Mouse (Mus musculus): Measurements from ENCODE around the gene Efhd2. TPM values are rescaled to one million over a fixed set of nuclear protein-coding genes. Genes with fewer than 3 reads are reported as not detected.

The Efhd2 gene
- total and polyA plus RNA-seq, 2 experiments from 2014 or later, result 49.2 to 62.5 TPM

GRCm38 (mm10) chr4:141871909-141872308, 2.8 kb downstream of the Efhd2 start:
- ATAC-seq, result peak; percentile 63; the same call in 1 of the 2 replicates
- peak overlapping the region; percentile 14 for H3K4me3 ChIP-seq (ENCODE audit: low read length)
- no peaks in the 10 kb centered on the region for H3K36me3 ChIP-seq (ENCODE audit: insufficient read depth, low read length)
- peak overlapping the region; percentile 84 for H3K4me2 ChIP-seq (ENCODE audit: low read depth, low read length)
- TF ChIP-seq CTCF (IDR thresholded peaks at IDR 0.05; ENCODE audit: low read depth), result no peak
- H3K9me3 ChIP-seq (ENCODE audit: low read length), result no peaks in the 10 kb centered on the region
- H3K9ac ChIP-seq (replicated peaks; ENCODE audit: low read length), result no peak overlapping the region
- DNase-seq (ENCODE audit: low spot score), result peak; percentile 81
- H3K27me3 ChIP-seq (ENCODE audit: insufficient read depth, low read length), result no peaks in the 10 kb centered on the region
- whole genome bisulfite sequencing, result 31% methylated on average over 9 of the region's 9 CpGs
- H3K27ac ChIP-seq, result peak overlapping the region; percentile 65
- H3K4me1 ChIP-seq (ENCODE audit: insufficient read depth, low read length), result peaks cover 41% of the 10 kb centered on the region

DNA sequence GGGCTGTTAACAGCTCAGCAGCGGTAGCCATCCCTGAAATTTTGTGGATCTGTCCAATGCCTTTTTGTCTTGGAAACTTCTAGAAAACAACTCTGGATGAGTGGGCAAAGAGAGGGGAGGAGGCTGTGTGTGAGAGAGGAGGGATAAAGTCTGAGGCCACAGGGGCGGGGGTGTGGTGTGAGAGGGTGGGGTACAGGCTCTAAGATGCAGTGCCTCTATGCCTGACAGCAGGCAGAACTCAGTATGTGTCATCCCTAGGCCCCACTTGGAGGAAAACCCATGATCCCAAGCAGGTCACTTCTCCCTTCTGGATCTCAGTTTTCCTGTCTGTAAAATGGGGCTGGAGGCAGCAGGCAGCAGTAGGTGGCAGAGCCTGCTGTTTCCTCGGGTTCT, 3.4 kb downstream of the Efhd2 start:
- Histone ChIP-seq H3K36me3 (ENCODE audit: insufficient read depth, low read length) (no peaks in the 10 kb centered on the region), H3K4me3 (ENCODE audit: low read length) (no peak overlapping the region), H3K27ac (peak overlapping the region; percentile 65), H3K4me1 (ENCODE audit: insufficient read depth, low read length) (peaks cover 47% of the 10 kb centered on the region), H3K4me2 (ENCODE audit: low read depth, low read length) (peak overlapping the region; percentile 84; the same call in 1 of the 2 replicates), H3K27me3 (ENCODE audit: insufficient read depth, low read length) (no peaks in the 10 kb centered on the region), H3K9ac (replicated peaks; ENCODE audit: low read length) (no peak overlapping the region), H3K9me3 (ENCODE audit: low read length) (no peaks in the 10 kb centered on the region)
- WGBS, result 81% methylated on average over 3 of the region's 3 CpGs
- no peak for ATAC-seq
- no peak for DNase-seq (ENCODE audit: low spot score)
- no peak for TF ChIP-seq CTCF (IDR thresholded peaks at IDR 0.05; ENCODE audit: low read depth)

- no peaks in the 10 kb centered on the region for H3K36me3 ChIP-seq (ENCODE audit: insufficient read depth, low read length)
- WGBS, result 50% methylated on average over 11 of the region's 11 CpGs
- peaks cover 48% of the 10 kb centered on the region for H3K4me1 ChIP-seq (ENCODE audit: insufficient read depth, low read length)
- H3K9ac ChIP-seq (replicated peaks; ENCODE audit: low read length), result no peak overlapping the region
- peak overlapping the region; percentile 84; the same call in 1 of the 2 replicates for H3K4me2 ChIP-seq (ENCODE audit: low read depth, low read length)
- H3K9me3 ChIP-seq (ENCODE audit: low read length), result no peaks in the 10 kb centered on the region
- peak overlapping the region; percentile 38; the same call in 1 of the 2 replicates for H3K27ac ChIP-seq
- TF ChIP-seq CTCF (IDR thresholded peaks at IDR 0.05; ENCODE audit: low read depth), result no peak; the same call in 1 of the 2 replicates
- ATAC-seq (no peak), DNase-seq (ENCODE audit: low spot score) (peak; percentile 54)
- H3K4me3 ChIP-seq (ENCODE audit: low read length), result no peak overlapping the region
- no peaks in the 10 kb centered on the region for H3K27me3 ChIP-seq (ENCODE audit: insufficient read depth, low read length)
Observed at GRCm38 (mm10) chr4:141870666-141871332, 3.9 kb downstream of the Efhd2 start.

DNA sequence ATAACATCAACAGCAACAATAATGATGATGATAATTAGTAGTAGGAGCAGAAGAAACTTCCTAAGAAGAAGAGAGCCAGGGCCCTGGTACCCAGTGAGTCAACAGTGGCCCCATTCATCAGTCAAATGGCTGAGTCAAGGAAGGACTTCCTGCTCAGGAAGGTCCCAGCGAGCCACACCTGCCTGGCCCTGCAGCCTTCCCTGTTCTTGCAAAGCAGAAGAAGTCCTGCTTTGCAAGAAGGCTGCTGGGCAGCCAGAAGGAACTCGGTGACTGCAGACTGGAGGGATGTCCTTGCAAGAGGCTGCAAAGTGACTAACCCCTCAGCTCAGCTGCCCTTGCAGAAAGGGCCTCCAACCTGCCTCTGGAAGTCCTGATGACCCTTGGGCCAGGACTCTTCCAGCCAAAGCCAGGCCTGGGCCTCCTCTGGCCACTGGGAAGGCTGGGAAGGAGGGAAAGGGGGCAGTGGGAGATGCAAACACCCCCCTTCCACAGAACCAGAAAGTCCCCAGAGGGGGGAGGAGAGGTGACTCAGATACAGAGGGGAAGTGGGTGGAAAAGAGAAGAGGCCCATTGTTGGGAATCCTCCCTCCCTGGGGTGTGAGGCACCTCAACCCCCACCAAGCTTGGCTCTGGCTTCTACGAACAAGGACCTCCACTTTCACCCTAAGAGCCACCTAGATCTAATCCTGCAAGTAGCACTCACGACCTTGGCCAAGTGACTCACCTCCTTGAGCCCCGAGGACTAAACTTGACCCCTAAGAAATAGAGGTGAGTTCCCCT, 5.1 kb downstream of the Efhd2 start:
- H3K4me1 ChIP-seq (ENCODE audit: insufficient read depth, low read length), result peaks cover 48% of the 10 kb centered on the region

DNA sequence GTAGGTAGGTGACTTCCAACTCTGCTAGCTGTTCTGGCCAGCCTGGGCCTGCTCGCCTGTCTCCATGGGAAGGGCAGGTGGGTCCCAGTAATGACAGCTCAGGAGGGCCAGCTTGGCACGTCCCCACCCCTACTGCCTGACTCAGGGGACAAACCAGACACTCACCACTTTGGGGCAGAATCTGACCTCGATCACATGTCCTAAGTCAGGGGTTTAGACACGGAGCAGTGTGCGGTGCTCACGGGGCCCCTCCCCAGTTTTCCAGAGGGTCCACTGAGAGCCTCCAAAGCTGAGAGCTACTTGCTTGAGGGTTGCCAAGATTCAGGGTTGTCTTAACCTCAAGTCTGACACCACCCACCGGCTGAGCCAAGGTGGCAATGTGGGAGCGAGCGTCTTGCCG, 6.7 kb downstream of the Efhd2 start:
- DNase-seq (ENCODE audit: low spot score) (no peak), ATAC-seq (no peak)
- TF ChIP-seq CTCF (IDR thresholded peaks at IDR 0.05; ENCODE audit: low read depth), result no peak
- Histone ChIP-seq H3K36me3 (ENCODE audit: insufficient read depth, low read length) (no peaks in the 10 kb centered on the region), H3K4me3 (ENCODE audit: low read length) (no peak overlapping the region), H3K9me3 (ENCODE audit: low read length) (no peaks in the 10 kb centered on the region), H3K27ac (no peak overlapping the region), H3K27me3 (ENCODE audit: insufficient read depth, low read length) (no peaks in the 10 kb centered on the region), H3K9ac (replicated peaks; ENCODE audit: low read length) (no peak overlapping the region), H3K4me1 (ENCODE audit: insufficient read depth, low read length) (peaks cover 41% of the 10 kb centered on the region), H3K4me2 (ENCODE audit: low read depth, low read length) (no peak overlapping the region)
- 66% methylated on average over 10 of the region's 10 CpGs for WGBS

More for the DNA sequence above, 5.1 kb downstream of the Efhd2 start:
- H3K36me3 ChIP-seq (ENCODE audit: insufficient read depth, low read length), result no peaks in the 10 kb centered on the region
- H3K4me2 ChIP-seq (ENCODE audit: low read depth, low read length), result no peak overlapping the region
- H3K9ac ChIP-seq (replicated peaks; ENCODE audit: low read length), result no peak overlapping the region
- no peak for ATAC-seq
- H3K27ac ChIP-seq, result no peak overlapping the region
- no peak for TF ChIP-seq CTCF (IDR thresholded peaks at IDR 0.05; ENCODE audit: low read depth)
- 89% methylated on average over 5 of the region's 5 CpGs for WGBS
- no peak for DNase-seq (ENCODE audit: low spot score)
- no peaks in the 10 kb centered on the region for H3K27me3 ChIP-seq (ENCODE audit: insufficient read depth, low read length)
- no peaks in the 10 kb centered on the region for H3K9me3 ChIP-seq (ENCODE audit: low read length)
- no peak overlapping the region for H3K4me3 ChIP-seq (ENCODE audit: low read length)

DNA sequence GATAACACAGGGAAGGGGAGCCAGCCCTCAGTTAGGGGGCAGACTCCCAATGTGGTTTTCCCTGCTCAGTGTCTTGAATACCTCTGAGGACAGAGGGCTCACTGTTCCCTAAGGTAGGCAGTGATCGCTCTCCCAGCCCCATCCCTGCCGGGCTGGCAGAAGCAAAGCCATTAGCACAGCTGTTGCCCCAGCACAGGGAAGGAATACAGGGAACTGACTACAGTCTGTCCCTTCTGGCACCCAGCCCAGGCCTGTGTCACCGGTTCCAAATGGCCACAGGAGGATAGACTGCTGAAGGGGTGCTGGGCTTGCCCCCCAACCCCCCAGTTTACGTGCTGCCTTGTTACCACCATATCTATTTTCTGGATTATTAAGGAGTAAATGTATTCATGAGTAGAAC, 7.2 kb downstream of the Efhd2 start:
- ATAC-seq (peak; percentile 46), DNase-seq (ENCODE audit: low spot score) (peak; percentile 84)
- Histone ChIP-seq H3K9ac (replicated peaks; ENCODE audit: low read length) (0 out of 2 replicates have a peak overlapping the region, but pooled peaks have one; percentile 17), H3K4me3 (ENCODE audit: low read length) (no peak overlapping the region), H3K27me3 (ENCODE audit: insufficient read depth, low read length) (no peaks in the 10 kb centered on the region), H3K9me3 (ENCODE audit: low read length) (no peaks in the 10 kb centered on the region), H3K27ac (peak overlapping the region; percentile 46; the same call in 1 of the 2 replicates), H3K36me3 (ENCODE audit: insufficient read depth, low read length) (no peaks in the 10 kb centered on the region), H3K4me1 (ENCODE audit: insufficient read depth, low read length) (peaks cover 40% of the 10 kb centered on the region), H3K4me2 (ENCODE audit: low read depth, low read length) (peak overlapping the region; percentile 30)
- WGBS, result 20% methylated on average over 4 of the region's 4 CpGs
- TF ChIP-seq CTCF (IDR thresholded peaks at IDR 0.05; ENCODE audit: low read depth), result 0 out of 2 replicates have a peak, but pooled peaks have one; percentile 0

Measured in hindbrain, postnatal 0 days (tissue).